Mouse (Mus musculus): ENCODE measurements around the gene Psd4. TPM values are rescaled to one million over a fixed set of nuclear protein-coding genes. Genes with fewer than 3 reads are reported as not detected.

Gene Psd4
- polyA plus RNA-seq, 1 experiment from 2014 or later: 1.2 TPM

DNA sequence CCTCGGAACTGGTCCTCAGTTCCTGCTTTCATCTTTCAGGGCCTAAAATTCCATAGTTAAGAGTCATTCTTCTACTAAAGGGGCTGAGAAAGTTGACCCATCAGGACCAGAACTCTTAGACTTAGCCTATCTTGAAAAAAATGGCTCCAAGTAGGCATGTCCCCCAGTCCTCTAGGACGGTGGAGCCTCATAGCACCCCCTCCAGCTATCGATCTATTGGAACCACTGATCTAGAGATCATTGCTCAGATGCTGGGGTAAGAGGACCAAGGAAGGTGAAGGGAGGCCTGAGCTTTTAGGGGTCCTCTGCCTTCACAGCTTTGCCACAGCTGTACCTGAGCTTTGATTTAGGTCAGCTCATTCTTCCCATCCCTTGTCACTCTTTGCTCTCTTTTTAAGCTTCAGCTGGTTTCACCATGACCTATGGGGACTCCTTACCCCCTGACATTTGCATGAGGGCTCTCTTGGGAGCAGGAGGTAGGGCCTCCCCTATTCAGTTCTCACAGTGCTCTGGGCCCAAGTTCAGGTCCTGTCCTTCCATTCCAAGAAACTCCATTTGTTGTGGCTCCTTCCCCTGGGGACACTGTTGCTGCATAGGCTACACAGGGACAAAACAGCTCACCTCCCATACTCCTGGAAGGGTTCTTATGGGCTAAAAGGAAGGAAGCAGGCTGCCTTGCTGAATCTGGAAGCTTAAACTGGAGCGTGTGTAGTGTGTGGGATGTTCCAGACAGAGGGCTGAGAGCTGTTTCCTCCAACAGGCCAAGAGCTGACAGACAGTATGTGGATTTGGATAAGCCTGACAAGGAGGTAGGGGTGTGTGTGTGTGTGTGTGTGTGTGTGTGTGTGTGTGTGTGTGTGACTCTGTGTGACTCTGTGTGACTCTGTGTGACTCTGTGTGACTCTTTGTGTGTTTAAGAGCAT lies 20.2 kb downstream of the Psd4 start:
- no peaks in the 10 kb centered on the region for H3K9me3 ChIP-seq (ENCODE audit: control insufficient read depth, low read length)
- no peak overlapping the region for H3K9ac ChIP-seq (ENCODE audit: low read length)
- ATAC-seq (ENCODE audit: insufficient number of reproducible peaks, insufficient read depth, low FRiP score, low read depth): no peak
- H3K4me3 ChIP-seq (ENCODE audit: control insufficient read depth in 1 of 2, insufficient read depth in 1 of 2, low read depth in 1 of 2, low read length in 2 of 2): no peak overlapping the region
- H3K27ac ChIP-seq (replicated peaks in 1 of 2; ENCODE audit: control insufficient read depth in 1 of 2, insufficient read depth in 1 of 2, low read depth in 2 of 2, low read length in 2 of 2): no peak overlapping the region
- H3K4me2 ChIP-seq (ENCODE audit: low read length): no peak overlapping the region
- WGBS: 72% methylated on average over 4 of the region's 4 CpGs
- no peaks in the 10 kb centered on the region for H3K36me3 ChIP-seq (ENCODE audit: control insufficient read depth, insufficient read depth, low read length)
- no peaks in the 10 kb centered on the region; a peak in 1 of 4 replicates for H3K4me1 ChIP-seq (ENCODE audit: control insufficient read depth in 2 of 2, insufficient read depth in 2 of 2, low read length in 2 of 2)
- H3K27me3 ChIP-seq (ENCODE audit: control insufficient read depth, insufficient read depth, low read length): no peaks in the 10 kb centered on the region

DNA sequence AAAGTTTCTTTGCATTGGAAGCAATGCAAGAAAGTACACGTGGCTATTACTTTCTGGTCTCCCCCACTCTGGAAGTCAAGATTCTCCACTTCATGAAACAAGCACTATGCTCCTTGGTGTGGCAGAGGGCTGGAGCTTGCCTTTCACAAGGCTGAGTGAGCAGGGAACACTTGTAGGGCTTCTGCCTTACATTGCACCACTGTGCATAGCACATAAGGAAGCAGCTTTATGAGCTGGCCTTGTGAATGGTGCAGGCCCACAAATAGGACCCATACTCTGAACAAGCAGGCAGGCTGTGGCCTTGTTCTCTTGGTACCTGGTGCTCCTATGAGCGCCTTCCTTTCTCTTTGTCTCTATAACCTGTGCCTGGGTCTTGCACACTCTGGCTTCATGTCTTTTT lies 25.9 kb downstream of the Psd4 start:
- no peak overlapping the region for H3K4me2 ChIP-seq (ENCODE audit: low read length)
- H3K36me3 ChIP-seq (ENCODE audit: control insufficient read depth, insufficient read depth, low read length): no peaks in the 10 kb centered on the region
- peaks cover 4% of the 10 kb centered on the region; the same call in 1 of the 2 replicates for H3K27me3 ChIP-seq (ENCODE audit: control insufficient read depth, insufficient read depth, low read length)
- H3K27ac ChIP-seq (replicated peaks in 1 of 2; ENCODE audit: control insufficient read depth in 1 of 2, insufficient read depth in 1 of 2, low read depth in 2 of 2, low read length in 2 of 2): no peak overlapping the region
- no peak overlapping the region for H3K9ac ChIP-seq (ENCODE audit: low read length)
- 78% methylated on average over 2 of the region's 2 CpGs for WGBS
- H3K4me3 ChIP-seq (ENCODE audit: control insufficient read depth in 1 of 2, insufficient read depth in 1 of 2, low read depth in 1 of 2, low read length in 2 of 2): no peak overlapping the region
- H3K9me3 ChIP-seq (ENCODE audit: control insufficient read depth, low read length): no peaks in the 10 kb centered on the region
- no peak for ATAC-seq (ENCODE audit: insufficient number of reproducible peaks, insufficient read depth, low FRiP score, low read depth)
- H3K4me1 ChIP-seq (ENCODE audit: control insufficient read depth in 2 of 2, insufficient read depth in 2 of 2, low read length in 2 of 2): no peaks in the 10 kb centered on the region

- Histone ChIP-seq H3K4me2 (ENCODE audit: low read length) (no peak overlapping the region), H3K9me3 (ENCODE audit: control insufficient read depth, low read length) (no peaks in the 10 kb centered on the region), H3K36me3 (ENCODE audit: control insufficient read depth, insufficient read depth, low read length) (no peaks in the 10 kb centered on the region), H3K4me3 (ENCODE audit: control insufficient read depth in 1 of 2, insufficient read depth in 1 of 2, low read depth in 1 of 2, low read length in 2 of 2) (no peak overlapping the region), H3K27me3 (ENCODE audit: control insufficient read depth, insufficient read depth, low read length) (peaks cover 4% of the 10 kb centered on the region; the same call in 1 of the 2 replicates), H3K27ac (replicated peaks in 1 of 2; ENCODE audit: control insufficient read depth in 1 of 2, insufficient read depth in 1 of 2, low read depth in 2 of 2, low read length in 2 of 2) (no peak overlapping the region), H3K4me1 (ENCODE audit: control insufficient read depth in 2 of 2, insufficient read depth in 2 of 2, low read length in 2 of 2) (0 out of 4 replicates have a peak, but pooled peaks cover 0 to 8% of the 10 kb centered on the region in 2 experiments), H3K9ac (ENCODE audit: low read length) (no peak overlapping the region)
- 2% methylated on average over 2 of the region's 2 CpGs for WGBS
- no peak for ATAC-seq (ENCODE audit: insufficient number of reproducible peaks, insufficient read depth, low FRiP score, low read depth)
Observed at GRCm38 (mm10) chr2:24397115-24397514, 29.7 kb downstream of the Psd4 start.

- Histone ChIP-seq H3K4me2 (ENCODE audit: low read length) (peak overlapping the region; percentile 11; the same call in 1 of the 2 replicates), H3K27me3 (ENCODE audit: control insufficient read depth, insufficient read depth, low read length) (peaks cover 21% of the 10 kb centered on the region), H3K4me1 (ENCODE audit: control insufficient read depth in 2 of 2, insufficient read depth in 2 of 2, low read length in 2 of 2) (peaks cover 3 to 12% of the 10 kb centered on the region in 2 experiments; a peak in 2 of 4 replicates), H3K27ac (replicated peaks in 1 of 2; ENCODE audit: control insufficient read depth in 1 of 2, insufficient read depth in 1 of 2, low read depth in 2 of 2, low read length in 2 of 2) (no peak overlapping the region), H3K36me3 (ENCODE audit: control insufficient read depth, insufficient read depth, low read length) (no peaks in the 10 kb centered on the region), H3K9me3 (ENCODE audit: control insufficient read depth, low read length) (no peaks in the 10 kb centered on the region), H3K4me3 (ENCODE audit: control insufficient read depth in 1 of 2, insufficient read depth in 1 of 2, low read depth in 1 of 2, low read length in 2 of 2) (no peak overlapping the region), H3K9ac (ENCODE audit: low read length) (no peak overlapping the region)
- ATAC-seq (ENCODE audit: insufficient number of reproducible peaks, insufficient read depth, low FRiP score, low read depth): peak; percentile 68
- WGBS: 78% methylated on average over 3 of the region's 3 CpGs
Observed at GRCm38 (mm10) chr2:24400711-24401110, 33.3 kb downstream of the Psd4 start.

GRCm38 (mm10) chr2:24405345-24406012 lies 38.1 kb downstream of the Psd4 start:
- H3K27ac ChIP-seq (replicated peaks in 1 of 2; ENCODE audit: control insufficient read depth in 1 of 2, insufficient read depth in 1 of 2, low read depth in 2 of 2, low read length in 2 of 2): no peak overlapping the region
- H3K27me3 ChIP-seq (ENCODE audit: control insufficient read depth, insufficient read depth, low read length): peaks cover 20% of the 10 kb centered on the region
- peak; percentile 44; the same call in 1 of the 2 replicates for ATAC-seq (ENCODE audit: insufficient number of reproducible peaks, insufficient read depth, low FRiP score, low read depth)
- H3K36me3 ChIP-seq (ENCODE audit: control insufficient read depth, insufficient read depth, low read length): no peaks in the 10 kb centered on the region
- H3K4me3 ChIP-seq (ENCODE audit: control insufficient read depth in 1 of 2, insufficient read depth in 1 of 2, low read depth in 1 of 2, low read length in 2 of 2): peak overlapping the region; percentile 21 to 22; a peak in 3 of 4 replicates
- H3K9me3 ChIP-seq (ENCODE audit: control insufficient read depth, low read length): no peaks in the 10 kb centered on the region
- peak overlapping the region; percentile 62 for H3K4me2 ChIP-seq (ENCODE audit: low read length)
- 5% methylated on average over 23 of the region's 23 CpGs for WGBS
- peaks cover 3 to 11% of the 10 kb centered on the region in 2 experiments; a peak in 2 of 4 replicates for H3K4me1 ChIP-seq (ENCODE audit: control insufficient read depth in 2 of 2, insufficient read depth in 2 of 2, low read length in 2 of 2)
- H3K9ac ChIP-seq (ENCODE audit: low read length): peak overlapping the region; percentile 64; the same call in 1 of the 2 replicates

- Histone ChIP-seq H3K36me3 (ENCODE audit: control insufficient read depth, insufficient read depth, low read length) (no peaks in the 10 kb centered on the region), H3K4me1 (ENCODE audit: control insufficient read depth in 2 of 2, insufficient read depth in 2 of 2, low read length in 2 of 2) (peaks cover 3% of the 10 kb centered on the region in 2 experiments; a peak in 2 of 4 replicates), H3K4me3 (ENCODE audit: control insufficient read depth in 1 of 2, insufficient read depth in 1 of 2, low read depth in 1 of 2, low read length in 2 of 2) (no peak overlapping the region), H3K9me3 (ENCODE audit: control insufficient read depth, low read length) (no peaks in the 10 kb centered on the region), H3K9ac (ENCODE audit: low read length) (no peak overlapping the region), H3K4me2 (ENCODE audit: low read length) (no peak overlapping the region), H3K27ac (replicated peaks in 1 of 2; ENCODE audit: control insufficient read depth in 1 of 2, insufficient read depth in 1 of 2, low read depth in 2 of 2, low read length in 2 of 2) (no peak overlapping the region), H3K27me3 (ENCODE audit: control insufficient read depth, insufficient read depth, low read length) (peaks cover 20% of the 10 kb centered on the region)
- no peak for ATAC-seq (ENCODE audit: insufficient number of reproducible peaks, insufficient read depth, low FRiP score, low read depth)
- 56% methylated on average over 4 of the region's 4 CpGs for WGBS
Observed at GRCm38 (mm10) chr2:24407701-24408485, 40.5 kb downstream of the Psd4 start.

- 4% methylated on average over 2 of the region's 2 CpGs for WGBS
- H3K4me3 ChIP-seq (ENCODE audit: control insufficient read depth in 1 of 2, insufficient read depth in 1 of 2, low read depth in 1 of 2, low read length in 2 of 2): no peak overlapping the region
- no peak overlapping the region for H3K27ac ChIP-seq (replicated peaks in 1 of 2; ENCODE audit: control insufficient read depth in 1 of 2, insufficient read depth in 1 of 2, low read depth in 2 of 2, low read length in 2 of 2)
- peaks cover 3% of the 10 kb centered on the region in 2 experiments; a peak in 2 of 4 replicates for H3K4me1 ChIP-seq (ENCODE audit: control insufficient read depth in 2 of 2, insufficient read depth in 2 of 2, low read length in 2 of 2)
- ATAC-seq (ENCODE audit: insufficient number of reproducible peaks, insufficient read depth, low FRiP score, low read depth): no peak
- H3K36me3 ChIP-seq (ENCODE audit: control insufficient read depth, insufficient read depth, low read length): no peaks in the 10 kb centered on the region
- no peak overlapping the region for H3K9ac ChIP-seq (ENCODE audit: low read length)
- H3K4me2 ChIP-seq (ENCODE audit: low read length): no peak overlapping the region
- H3K27me3 ChIP-seq (ENCODE audit: control insufficient read depth, insufficient read depth, low read length): peaks cover 12% of the 10 kb centered on the region
- no peaks in the 10 kb centered on the region for H3K9me3 ChIP-seq (ENCODE audit: control insufficient read depth, low read length)
Observed at GRCm38 (mm10) chr2:24409166-24409565, 41.8 kb downstream of the Psd4 start.
